Mouse (Mus musculus): Measurements from ENCODE around the gene Irf2. TPM values are rescaled to one million over a fixed set of nuclear protein-coding genes. Genes with fewer than 3 reads are reported as not detected.

Irf2 gene
- polyA plus RNA-seq, 1 experiment, result 7.8 TPM

DNA sequence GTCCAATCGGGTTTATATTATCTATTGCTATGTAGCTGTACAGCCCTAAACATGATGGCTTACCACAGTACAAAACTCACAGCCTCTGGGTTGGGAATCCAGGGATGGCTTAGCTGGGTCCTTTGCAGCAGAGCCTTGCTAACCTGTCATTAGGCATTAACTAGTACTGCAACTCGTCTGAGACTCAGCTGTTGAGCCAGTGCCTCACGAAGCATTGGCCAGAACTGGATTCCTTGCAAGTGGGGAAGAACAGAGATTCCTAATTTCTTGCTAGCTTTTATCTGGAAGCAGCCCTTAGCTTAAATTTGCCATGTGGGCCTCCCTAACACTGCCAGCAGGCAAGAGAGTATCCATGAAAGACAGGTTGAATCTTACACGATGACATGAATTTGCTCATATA is 104.3 kb downstream of the Irf2 start:
- DNase-seq (ENCODE audit: low read depth), result no peak

DNA sequence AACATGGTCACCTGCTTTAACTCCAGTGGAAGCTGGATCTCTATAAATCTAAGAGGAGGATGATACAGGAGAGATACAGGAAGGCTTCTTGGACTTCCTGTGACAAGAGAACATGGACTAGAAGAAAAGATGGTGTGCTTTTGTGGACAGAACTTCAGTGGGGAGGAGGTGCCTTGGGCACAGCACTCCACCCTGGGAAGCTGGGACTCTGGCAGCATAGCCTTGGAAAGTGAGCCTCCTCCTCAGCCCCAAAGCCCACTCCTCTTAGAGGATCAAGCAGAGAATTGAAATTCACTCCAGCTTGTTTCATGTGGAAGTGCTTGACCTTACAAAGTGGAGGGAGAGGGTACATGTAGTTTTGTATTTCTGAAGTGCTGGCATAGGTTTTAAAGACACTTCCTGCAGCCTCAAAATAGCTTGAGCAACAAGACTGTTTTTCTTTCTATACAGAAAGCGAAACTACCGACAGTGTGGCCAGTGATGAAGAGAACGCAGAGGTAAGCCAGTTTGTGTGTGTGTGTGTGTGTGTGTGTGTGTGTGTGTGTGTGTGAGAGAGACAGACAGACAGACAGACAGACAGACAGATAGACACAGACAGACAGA is 104.9 kb downstream of the Irf2 start:
- DNase-seq (ENCODE audit: low read depth), result no peak

DNA sequence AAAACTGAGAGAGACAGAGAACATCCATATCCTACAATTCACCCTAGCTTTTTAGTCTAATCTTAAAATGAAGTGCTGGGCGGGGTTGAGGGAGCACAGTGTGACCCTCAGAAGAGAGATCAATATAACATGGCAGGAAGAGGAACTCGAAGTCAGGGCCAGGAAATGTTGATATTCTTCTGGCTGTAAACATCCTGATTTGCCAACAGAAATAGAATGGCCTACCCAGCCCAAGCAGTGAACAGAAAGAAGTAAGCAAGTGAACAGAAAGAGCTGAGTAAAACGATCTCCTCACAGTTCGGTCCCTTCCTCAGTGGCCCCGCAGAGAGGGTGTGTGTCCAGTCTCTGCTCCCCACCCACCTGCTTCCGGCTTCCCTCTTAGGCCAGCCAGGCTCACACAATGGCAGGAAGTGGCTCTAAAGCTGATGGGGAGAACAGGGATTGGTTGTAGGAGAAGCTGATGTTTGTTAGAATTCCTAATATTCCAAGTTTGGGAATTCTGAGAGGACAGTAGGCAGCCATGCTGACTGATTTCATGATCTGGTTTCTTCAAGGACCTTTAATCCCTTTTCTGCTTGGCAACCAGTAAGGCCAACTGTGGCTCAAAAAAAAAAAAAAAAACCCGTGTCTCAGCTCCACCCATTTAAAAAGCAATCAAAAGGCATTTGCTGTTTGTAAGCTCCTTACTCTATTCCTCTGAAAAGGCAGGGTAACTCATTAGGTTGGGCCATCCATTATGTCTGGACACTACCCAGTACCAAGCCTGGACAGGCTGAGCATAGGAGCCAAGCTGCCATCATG is 105.6 kb downstream of the Irf2 start:
- DNase-seq (ENCODE audit: low read depth), result no peak

DNA sequence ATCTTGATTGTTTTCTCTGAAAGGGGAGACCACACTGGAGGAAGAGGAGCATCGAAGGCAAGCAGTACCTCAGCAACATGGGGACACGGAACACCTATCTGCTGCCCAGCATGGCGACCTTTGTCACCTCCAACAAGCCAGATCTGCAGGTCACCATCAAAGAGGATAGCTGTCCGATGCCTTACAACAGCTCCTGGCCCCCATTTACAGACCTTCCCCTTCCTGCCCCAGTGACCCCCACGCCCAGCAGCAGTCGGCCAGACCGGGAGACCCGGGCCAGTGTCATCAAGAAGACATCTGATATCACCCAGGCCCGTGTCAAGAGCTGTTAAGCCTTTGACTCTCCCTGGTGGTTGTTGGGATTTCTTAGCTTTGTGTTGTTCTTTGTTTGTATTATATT is 106.4 kb downstream of the Irf2 start:
- no peak for DNase-seq (ENCODE audit: low read depth)

DNA sequence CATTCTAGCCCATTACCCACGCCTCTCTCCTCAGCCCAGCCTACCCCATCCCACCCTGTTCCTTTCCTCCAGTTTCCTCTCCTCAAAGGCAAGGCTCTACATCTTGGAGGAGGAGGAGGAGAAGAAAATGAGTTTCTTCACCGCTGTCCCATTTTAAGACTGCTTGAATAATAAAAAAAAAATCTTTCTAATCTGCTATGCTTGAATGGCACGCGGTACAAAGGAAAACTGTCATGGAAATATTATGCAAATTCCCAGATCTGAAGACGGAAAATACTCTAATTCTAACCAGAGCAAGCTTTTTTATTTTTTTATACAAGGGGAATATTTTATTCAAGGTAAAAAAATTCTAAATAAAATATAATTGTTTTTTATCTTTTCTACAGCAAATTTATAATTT is 107.4 kb downstream of the Irf2 start:
- no peak for DNase-seq (ENCODE audit: low read depth)

DNA sequence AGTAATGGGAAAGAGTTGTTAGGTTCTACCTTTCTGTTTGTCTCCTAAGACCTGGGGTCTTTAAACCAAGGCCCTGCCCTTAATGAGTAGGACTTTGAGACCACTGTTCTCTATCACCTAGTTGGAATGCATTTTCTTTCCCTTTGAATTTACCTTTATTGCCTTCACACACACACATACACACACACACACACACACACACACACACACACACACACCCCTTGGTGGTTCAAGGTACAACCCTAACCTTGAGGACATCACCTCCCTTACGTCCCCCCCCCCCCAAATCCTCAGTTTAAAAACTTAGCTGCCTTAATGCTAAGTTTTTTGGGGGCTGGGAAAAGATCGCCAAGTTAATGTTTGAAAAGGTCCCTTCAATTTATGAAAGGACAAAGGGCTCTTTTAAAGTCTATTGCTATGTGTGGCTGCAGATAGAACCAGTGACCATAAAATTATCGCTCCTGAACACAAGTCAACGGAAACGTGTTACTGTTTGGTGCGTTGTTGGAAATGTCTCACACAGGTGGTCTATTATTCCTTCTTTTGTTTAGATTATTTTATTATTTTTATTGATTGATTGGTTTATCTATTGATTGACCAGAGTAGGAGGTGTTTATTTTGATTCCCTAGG is 108.6 kb downstream of the Irf2 start:
- DNase-seq (ENCODE audit: low read depth), result no peak

DNA sequence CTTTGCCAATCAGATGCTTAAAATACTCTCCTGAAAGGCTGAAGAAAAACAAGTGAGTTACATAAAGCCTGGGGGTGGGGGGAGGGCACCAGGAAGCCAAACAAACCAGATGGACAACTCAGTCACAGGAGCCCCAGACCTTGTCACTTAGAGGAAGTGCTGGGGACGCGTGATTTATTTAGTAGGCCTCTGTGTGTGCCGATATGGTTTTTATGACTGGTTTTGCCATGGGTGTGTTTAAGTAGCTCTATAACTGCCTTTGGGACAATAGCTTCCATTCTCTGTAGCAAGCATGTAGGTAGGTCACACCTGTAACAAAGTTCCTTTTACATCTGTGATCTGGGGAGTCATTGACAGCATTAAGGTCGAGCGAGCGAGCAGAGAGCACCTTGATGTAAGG is 109.4 kb downstream of the Irf2 start:
- no peak for DNase-seq (ENCODE audit: low read depth)

DNA sequence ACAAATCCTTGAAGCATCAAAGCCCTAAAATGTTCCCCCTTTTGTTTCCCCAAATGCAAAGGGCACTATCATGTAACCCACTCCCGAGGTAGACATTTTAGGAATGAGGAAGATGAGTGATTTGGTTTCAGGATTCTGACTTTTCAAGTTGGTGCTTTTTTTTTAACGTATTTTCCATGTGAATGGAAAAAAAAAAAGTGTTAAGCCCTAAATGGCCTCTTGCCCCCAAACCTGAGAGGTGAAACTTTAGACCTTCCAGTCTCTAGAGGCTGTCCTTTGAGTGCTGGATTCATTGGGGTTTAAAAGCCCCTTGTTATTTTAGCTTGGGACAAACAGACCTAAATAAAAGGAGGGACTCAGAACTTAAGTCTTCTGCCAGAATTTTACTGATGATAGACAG is 109.9 kb downstream of the Irf2 start:
- DNase-seq (ENCODE audit: low read depth), result no peak

DNA sequence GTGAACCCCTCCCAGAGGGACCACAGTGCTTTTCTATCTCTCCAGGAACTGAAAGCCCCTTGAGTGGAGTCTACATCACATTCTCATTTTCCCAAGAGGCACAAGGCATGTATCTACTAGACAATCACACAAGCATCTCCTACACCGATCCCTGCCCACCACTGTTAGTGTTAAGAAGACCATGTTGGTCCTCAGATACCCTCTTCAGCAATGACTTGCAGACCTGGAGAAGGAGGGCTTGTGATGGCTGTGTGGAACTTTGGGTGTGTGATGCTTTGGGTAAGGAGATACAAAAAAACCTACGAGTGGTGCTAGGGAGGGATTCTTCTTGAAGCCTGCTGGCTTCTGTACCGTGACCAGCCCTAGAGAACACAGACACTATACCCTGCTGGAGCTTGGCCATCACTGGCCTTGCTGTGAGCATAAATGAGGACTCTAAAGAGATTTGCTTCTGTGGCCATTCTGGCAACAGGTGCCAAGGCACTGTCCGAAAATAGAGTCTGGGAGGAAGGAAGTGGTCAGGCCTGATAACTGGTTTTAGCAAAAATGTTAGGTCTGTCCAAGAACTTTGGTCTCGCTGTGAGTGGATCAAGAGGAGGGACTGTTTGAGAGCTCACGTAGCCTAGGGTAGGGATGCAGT is 110.8 kb downstream of the Irf2 start:
- DNase-seq (ENCODE audit: low read depth), result no peak

DNA sequence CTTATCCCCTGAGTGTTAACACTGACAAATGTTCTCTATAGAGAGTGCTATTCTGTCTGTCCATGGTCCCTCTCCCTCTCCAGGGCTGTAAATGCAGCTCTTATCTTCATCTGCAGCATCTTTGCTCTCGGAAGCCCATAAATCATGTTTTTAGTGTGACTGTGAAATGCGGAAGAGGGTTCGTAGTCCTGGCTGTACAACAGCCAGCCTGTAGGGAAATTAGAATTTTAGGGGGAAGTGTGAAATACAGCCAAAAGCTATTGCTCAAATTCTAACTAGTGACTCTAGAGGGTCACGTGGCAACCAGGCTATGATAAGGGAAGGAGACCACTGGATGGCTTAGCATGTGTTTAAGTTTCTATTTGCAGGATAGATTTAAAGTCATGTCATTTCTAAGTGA is 112.0 kb downstream of the Irf2 start:
- DNase-seq (ENCODE audit: low read depth), result no peak

DNA sequence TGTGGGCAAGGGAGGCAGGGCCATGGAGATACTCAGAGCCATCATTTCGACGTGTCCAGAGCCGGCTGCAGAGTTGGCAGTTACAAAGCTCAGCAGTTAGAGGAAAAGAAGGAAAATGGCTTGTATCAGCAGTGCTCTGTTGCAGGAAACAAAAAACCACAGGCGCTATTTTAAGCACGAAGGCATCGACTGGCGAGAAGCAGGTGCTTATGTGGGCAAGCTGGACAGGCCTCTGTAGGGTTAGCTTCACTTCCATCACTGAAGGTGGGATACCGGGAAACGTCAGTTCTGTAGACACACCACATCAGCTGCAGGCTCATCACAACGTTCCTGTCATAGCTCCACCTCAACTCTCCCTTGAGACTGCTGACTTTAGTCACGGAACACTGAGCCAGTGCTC is 112.8 kb downstream of the Irf2 start:
- DNase-seq (ENCODE audit: low read depth), result no peak

DNA sequence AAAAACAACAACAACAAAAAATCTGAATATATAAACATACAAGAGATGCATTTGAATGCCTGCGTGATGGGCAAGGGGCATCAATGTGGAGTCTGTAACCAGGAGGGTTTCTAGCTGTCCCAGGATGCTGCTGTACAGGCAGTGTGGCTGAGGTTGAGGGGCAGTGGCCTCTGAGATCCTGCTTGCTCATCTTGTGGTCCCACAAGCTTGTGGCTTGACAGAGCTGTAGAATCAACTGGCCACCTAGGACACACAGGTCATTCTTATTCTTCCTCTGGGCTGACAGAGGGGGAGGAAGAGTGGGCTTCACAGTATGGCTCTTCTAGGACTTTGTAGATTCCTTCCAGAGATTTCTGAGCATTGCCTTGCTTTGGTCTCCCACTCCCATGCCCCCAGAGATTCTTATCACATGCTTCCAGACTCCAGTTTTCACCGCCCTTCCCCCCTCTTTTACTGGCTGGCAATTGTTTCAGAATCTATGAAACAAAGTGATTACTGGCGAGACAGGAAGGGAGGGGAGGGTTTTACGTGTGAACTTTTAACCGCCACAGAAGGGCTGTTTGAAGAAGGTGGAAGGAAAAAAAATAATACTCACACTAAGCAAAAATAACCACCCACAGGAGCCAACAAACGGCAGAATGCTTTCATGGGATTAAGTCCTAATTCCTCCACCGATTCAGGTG is 119.8 kb downstream of the Irf2 start:
- no peak for DNase-seq (ENCODE audit: low read depth)

DNA sequence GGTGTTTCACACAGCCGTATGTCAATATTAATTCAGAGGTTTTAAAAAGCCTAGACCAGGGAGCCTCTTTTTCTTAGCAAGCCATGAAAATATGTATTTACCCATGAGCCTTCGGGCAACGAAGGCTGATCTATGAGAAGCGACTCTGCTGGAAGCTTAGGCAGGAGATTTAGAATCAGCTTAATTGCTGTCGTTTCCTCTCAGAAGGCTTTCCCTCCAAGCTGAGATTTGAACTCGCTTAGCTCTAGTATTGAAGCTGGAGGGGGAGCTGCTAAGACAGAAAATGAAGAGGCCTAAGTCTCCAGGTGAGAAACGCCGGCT is 120.3 kb downstream of the Irf2 start:
- no peak for DNase-seq (ENCODE audit: low read depth)

DNA sequence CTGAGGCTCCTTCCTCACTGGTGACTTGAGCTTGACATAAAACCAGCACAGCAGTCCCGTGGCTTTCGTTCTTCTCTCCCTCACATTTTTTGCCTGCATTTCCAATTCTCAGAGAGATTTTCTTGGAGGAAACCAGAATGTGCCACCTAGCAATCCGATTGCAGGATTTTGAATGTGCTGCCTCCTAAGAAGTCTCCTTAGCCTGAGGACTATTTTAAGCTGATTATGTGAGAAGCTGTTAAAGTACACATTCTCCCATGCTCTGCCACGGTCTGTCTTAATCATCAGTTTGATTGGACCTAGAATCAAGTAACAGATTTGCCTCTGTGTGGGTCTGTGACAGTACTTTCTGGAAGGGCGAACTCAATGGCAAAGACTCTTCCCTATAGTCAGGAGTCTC is 123.0 kb downstream of the Irf2 start:
- no peak for DNase-seq (ENCODE audit: low read depth)

DNA sequence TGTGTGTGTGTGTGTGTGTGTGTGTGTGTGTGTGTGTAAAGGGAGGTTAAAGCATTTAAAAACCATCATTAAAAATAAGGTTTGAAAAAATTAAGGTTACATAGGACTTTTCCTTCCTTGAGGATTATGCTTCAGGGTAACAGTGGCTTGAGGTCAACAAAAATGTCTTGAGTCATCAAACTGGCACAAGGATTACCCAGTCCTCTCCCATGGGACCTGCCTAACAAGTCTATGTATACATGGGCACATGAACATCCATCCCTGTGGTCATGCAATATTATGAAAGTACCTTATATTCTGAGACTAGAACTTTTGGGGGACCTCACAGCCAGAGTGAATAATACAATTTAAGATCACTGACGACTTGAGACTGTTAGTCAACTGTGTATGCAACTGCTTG is 125.9 kb downstream of the Irf2 start:
- no peak for DNase-seq (ENCODE audit: low read depth)

DNA sequence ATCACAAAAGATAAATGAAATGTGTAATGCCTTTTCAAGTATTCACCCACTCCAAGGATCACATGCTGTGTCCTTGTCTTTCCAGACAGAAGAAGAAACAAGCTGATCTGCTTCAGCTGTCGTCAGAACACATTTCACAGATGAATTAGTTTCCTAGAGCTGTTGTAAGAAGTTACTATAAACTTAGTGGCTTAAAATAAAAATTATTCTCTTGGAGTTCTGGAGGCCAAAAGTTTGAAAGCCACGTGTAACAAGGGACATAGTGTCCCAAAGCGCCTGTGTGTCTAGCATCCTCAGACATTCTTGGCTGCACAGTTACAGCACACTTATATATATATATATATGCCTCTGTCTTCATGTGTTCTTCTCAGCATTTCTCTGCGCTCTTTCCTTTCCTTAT is 127.9 kb downstream of the Irf2 start:
- no peak for DNase-seq (ENCODE audit: low read depth)

DNA sequence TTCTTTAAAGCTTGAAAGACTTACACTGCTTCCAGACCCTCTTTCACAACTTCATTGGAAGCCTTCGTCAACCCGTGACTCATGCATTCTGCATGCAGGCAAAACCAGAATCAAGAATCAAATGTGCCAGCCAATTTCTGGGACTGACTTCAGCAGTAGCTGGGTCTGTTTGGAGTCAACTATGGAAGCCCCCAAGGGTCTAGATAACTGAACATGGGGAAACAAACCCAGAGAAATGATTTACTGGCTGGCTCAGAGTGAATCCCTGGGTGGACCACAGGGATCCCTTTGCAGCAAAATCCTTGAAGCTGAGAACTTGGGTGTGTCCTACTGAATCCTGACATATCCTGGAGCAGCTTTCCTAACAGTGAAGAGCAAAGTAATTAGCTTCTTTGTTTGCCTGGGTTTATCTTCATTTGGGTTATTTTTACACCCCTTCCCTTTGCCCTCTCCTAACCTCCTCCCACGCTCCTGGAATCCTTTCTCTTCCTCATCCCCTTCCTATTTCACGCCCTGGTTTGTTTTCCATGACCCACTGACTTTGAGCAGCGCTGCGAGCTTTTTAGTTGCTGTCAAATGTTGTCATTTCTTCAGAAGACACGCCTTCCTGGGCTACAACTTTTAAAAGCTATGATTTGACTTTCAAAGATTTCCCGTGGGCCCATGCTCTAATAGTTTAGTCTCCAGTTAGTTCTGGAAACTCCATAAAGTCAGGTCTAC is 129.0 kb downstream of the Irf2 start:
- DNase-seq (ENCODE audit: low read depth), result peak; percentile 65

DNA sequence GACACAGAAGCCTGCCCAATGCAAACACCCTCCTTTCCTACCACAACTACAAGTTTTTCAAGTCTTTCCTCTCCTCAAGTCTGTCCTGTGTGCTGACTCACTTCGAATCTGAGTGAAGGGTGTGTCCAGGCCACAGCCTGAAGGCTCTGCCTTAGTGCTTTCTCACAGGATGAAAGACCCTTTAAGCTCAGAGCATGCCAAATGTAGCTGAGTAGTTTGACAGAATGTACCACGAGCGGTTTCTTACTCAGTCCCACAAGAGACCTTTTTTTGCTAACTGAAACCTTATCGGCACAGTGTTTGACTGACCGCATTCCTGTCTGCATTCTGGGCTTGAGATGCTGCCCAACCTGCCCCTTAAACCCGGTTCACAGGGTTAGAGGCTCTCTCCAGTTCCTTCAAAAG is 130.0 kb downstream of the Irf2 start:
- peak; percentile 42 for DNase-seq (ENCODE audit: low read depth)

DNA sequence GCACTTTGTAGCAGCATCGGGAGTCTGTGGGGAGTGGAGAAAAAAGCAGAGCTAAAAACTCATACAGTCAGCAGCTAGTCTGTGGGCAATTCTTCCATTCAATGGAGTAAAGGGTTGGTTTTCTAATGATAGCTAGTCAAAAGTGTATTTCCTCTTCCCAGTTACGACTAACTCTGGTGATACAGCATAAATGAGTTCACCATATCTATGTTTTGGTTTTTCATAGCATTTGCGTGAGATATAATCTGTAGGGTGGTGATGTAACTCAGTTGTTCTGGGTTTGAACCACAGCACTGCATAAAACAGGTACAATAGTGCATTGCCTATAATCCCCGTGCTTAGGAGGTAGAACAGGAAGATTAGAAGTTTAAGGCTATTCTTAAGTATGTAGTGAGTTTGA is 131.6 kb downstream of the Irf2 start:
- DNase-seq (ENCODE audit: low read depth), result no peak

DNA sequence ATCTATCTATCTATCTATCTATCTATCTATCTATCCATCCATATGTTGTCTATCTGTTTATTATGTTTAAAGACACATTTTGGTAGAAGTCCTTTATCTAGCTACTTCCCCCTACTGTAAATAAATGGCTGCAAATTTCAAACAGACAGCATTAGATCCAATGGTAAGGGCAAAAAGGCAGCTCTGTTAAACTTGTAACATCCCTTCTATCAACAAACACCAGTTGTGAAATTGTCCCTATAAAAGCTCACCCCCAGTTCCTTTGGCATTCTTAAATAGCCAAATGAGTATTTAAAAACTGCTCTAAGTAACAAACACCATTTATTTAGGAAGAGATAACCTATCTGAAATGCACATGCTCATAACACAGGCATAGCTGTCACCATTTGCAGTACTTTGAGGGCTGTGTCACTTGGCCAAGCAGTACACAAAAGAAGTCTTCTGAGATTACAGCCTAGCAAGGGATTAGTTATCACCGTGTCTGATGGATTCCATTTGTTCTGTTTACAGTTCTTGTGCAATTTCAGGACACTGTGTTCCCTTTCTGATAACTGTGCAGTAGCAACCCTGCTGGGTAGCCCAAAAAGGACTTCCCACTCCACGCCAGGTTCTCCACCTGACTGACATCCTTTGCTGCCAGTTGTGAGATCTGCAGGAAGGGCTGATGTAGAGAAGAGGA is 136.2 kb downstream of the Irf2 start:
- DNase-seq (ENCODE audit: low read depth), result no peak

DNA sequence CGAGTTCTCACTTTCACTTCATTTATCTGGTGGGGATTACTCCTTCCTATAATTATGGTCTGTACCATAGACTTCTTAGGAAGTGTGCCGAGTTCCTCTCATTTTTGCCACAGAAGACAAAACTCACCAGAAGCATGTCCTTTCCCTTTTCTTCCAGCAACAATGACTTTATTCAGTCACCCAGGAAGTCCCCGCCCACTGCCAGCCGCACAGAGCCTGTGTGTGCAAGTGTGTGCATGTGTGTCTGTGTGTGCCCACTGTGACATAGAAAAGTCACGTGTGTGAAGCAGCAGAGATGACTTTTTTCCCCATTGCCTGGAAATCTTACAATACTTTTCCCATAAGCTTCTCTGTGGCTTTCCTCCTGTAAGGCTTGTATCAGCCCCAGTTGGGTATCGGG is 141.8 kb downstream of the Irf2 start:
- DNase-seq (ENCODE audit: low read depth), result no peak
